Mouse (Mus musculus): ENCODE results near the gene Olfr843.

Olfr843 gene

GRCm38 (mm10) chr9:19251887-19252286, at the start of gene Olfr843:
TSS of gene Olfr843 (minus strand) at chr9:19251987.
- no peak for DNase-seq (ENCODE audit: low read depth in 2 of 2, low spot score in 2 of 2)
